Mouse (Mus musculus): ENCODE data around the gene Patl2.
"Not testable (repeated sequence)": the region's sequence is repeated elsewhere in the genome, so short reads cannot be mapped to it uniquely, and the experiment has no call there.

Patl2 gene

DNA sequence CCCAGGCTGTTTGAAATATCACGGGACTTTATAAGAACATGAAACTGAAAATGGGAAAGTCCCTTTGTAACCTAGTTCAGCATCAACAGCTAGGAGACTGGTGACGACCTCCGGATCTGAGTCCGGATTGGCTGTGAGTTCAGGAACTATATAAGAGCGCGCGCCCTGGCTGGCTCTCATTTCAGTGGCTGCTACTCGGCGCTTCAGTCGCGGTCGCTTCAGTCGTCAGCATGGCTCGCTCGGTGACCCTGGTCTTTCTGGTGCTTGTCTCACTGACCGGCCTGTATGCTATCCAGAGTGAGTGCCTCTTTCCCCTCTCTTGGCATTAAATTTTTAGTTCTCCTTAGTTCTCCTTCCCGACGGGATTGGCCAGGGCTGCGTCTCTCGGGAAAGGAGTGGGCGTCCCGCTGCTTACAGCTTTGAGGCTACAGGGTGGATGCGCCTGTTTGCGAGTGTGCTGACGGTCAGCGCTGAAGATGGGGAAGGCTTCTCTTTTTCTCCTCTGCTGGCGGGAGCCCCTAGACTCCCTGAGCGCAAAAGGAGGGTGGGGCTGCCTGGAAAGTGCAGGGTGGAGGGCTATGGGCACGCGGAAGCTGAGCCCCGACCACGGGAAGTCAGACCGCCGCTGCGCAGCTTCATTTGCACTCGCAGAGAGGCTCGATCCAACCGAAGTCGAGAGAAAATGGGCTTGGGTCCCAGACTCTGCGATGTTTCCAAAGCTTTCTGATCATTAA lies 38.3 kb downstream of the Patl2 start, which contains the start of gene B2m:
B2m (plus strand) TSS at position 179 of the 734 bp plus-strand sequence.
- peak; percentile 88 for DNase-seq (ENCODE audit: extremely low read depth, insufficient read length, low spot score)

- peak; percentile 32 for DNase-seq (ENCODE audit: extremely low read depth, insufficient read length, low spot score)
These were observed 39.3 kb downstream of the Patl2 start for GRCm38 (mm10) chr2:122146687-122147086.

DNA sequence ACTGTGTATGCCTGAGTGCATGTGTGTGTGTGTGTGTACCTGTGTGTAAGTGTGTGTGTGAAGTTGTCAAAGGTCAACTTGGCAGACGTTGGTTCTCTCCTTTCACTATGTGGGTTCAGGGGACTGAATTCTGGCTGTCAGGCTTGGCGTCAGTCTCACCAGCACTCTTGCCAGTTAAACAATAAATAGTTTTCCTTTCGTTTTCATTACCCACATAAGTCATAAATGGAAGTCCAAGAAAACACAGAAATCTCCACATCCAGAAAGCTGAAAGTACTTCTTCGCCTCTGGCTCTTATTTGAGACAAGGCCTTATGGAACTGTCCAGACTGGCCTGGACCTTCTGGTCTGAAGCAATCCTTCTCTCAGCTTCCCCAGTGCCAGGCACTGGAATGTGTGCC lies 40.2 kb downstream of the Patl2 start:
- peak; percentile 32 for DNase-seq (ENCODE audit: extremely low read depth, insufficient read length, low spot score)

DNA sequence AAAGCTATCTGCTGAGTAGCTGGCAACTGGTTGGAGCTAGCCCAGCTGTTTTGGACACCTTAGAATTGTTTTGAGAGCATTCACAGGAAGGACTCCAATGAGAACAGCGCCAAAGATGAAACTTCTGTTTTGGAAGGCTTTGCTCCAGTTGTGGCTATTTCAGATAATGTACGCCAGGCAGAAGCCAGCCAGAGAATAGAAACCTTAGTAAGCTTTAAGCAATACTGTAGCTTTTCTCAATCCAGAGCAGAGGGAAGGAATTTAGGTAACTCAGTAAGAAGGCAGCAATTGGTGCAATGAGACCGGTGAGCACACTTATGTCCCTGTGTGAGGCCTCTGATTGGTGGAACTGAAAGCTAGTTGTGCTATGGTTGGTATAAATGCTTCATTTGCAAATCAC lies 42.9 kb downstream of the Patl2 start:
- no peak for DNase-seq (ENCODE audit: extremely low read depth, insufficient read length, low spot score)

DNA sequence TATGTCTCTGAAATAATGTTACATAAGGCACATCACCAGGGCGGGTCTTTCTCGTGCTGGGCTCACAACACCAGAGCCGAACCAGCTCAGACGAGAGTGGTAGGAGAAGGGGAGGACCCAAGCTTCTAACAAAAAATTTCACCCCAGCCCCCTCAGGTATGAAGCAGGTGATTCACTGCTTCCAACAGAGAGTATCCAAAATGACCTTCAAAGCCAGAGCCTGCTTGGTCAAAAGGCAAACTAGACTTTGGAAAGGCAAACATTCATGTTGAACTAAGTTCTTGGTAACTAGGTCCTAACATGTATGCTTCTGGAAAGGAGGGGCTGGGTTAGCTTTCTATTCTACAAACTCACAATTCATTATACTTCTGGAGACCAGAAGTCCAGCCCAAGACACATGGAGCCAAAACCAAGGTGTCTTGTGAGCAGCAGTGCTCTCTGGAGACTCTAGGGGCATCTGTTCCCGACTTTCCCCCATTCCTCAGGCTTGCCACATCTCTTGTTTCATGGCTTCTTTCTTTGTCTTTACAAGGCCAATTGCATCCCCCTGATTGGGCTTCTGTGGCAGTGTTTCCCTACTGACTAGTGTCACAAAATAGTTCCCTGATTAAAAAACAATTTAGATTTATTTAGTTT lies 44.5 kb downstream of the Patl2 start:
- DNase-seq (ENCODE audit: extremely low read depth, insufficient read length, low spot score) = no peak

- no peak for DNase-seq (ENCODE audit: extremely low read depth, insufficient read length, low spot score)
These were observed 45.2 kb downstream of the Patl2 start for GRCm38 (mm10) chr2:122140815-122141214.

DNA sequence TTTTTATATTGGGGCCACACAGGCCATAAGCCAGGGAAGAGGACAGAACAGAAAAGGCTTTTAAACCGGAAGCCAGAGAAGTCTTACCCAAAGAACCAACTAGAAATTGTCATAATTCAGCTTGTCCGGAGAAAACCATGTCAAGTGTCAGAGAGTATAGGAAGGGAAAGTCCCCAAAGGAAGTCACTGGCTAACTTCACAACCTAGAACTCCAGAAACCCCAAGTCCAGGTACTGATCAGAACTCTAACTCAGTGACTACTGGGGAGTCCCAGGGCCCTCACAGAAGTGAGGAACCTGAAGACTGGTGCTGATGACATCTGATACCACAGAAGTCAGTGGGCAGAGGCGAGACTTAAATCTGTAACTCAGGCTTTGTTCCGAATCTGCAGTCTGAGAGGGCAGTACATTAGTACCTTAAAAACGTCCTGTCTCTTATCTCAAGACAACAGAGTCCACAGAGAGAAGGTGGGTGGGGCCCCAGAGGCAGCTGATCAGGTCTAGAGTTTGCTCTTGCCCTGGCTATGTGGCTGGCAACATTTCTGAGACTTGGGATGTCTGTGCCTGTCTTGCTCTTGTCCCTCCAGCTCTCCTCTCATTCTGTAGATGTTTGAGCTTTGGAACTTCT lies 48.0 kb downstream of the Patl2 start:
- DNase-seq (ENCODE audit: extremely low read depth, insufficient read length, low spot score) = no peak

DNA sequence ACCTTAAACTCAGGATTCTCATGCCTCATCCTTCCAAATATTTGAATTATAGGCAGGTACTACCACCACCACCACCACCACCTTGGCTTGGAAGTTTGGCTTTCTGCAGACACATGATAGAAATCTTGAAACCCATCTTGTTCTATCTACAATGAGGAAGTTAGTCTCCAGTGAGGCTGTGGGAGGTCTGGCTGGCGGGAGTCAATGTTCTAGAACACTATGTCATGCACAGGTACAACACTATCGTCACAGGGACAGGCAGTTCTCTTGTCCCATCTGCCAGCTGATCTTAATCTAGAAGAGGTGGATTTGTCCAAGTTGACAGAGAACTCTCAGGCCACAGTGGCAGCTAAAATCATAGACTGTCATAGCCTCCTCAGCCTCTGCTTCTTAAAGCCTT lies 53.4 kb downstream of the Patl2 start:
- no peak for DNase-seq (ENCODE audit: extremely low read depth, insufficient read length, low spot score)

GRCm38 (mm10) chr2:122132078-122132477 lies 53.9 kb downstream of the Patl2 start:
- DNase-seq (ENCODE audit: extremely low read depth, insufficient read length, low spot score) = no peak

- peak; percentile 30 for DNase-seq (ENCODE audit: extremely low read depth, insufficient read length, low spot score)
These were observed 58.4 kb downstream of the Patl2 start for GRCm38 (mm10) chr2:122127635-122128034.

- DNase-seq (ENCODE audit: extremely low read depth, insufficient read length, low spot score) = no peak
These were observed 59.1 kb downstream of the Patl2 start for GRCm38 (mm10) chr2:122126765-122127347.

GRCm38 (mm10) chr2:122125680-122126572 lies 60.1 kb downstream of the Patl2 start:
- no peak for DNase-seq (ENCODE audit: extremely low read depth, insufficient read length, low spot score)

- peak; percentile 95 for DNase-seq (ENCODE audit: extremely low read depth, insufficient read length, low spot score)
These were observed 67.7 kb downstream of the Patl2 start, which contains the start of gene Spg11 for GRCm38 (mm10) chr2:122117961-122118958. TSS of gene Spg11 (minus strand) at chr2:122118386.

DNA sequence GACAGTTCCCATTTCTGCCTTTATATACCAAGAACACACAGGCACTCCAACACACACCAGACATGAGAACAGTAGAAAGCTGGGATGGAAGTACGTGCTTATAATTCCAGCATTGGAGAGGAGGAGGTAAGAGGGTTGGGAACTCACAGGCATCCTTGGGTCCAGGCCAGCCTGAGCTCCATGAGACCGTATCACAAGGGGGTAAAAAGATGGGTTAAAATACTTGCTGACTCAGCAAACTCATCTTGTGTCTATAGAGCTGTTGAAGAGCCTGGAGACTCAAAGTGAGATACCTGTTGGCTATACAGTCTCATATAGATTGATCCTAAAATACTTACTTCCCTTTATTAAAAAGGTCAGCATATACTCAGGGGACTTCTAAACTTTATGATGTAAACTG lies 69.1 kb downstream of the Patl2 start:
- DNase-seq (ENCODE audit: extremely low read depth, insufficient read length, low spot score) = no peak

DNA sequence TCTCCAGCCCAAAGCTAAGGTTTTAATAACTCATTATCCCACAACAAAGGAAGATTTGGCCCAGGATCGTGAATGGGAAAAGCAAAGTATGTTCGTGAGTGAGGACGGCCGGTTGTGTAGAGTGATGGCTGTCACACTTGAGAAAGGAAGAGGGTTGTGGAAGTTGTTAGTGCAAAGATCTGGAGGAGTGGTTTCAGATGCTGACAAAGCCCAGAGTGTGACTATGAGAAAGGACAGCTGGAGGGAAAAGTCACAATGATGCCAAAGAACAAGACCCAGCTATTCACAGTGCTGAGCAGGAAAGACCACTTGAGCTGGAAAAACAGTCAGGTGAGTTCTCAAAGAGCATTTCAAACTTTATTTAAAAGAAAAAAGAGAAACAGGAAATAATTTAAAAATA lies 76.3 kb downstream of the Patl2 start:
- DNase-seq (ENCODE audit: extremely low read depth, insufficient read length, low spot score) = no peak

GRCm38 (mm10) chr2:122108101-122108500 lies 77.9 kb downstream of the Patl2 start:
- DNase-seq (ENCODE audit: extremely low read depth, insufficient read length, low spot score) = no peak

- DNase-seq (ENCODE audit: extremely low read depth, insufficient read length, low spot score) = no peak
These were observed 83.9 kb downstream of the Patl2 start for GRCm38 (mm10) chr2:122102070-122102469.

GRCm38 (mm10) chr2:122097686-122098085 lies 88.3 kb downstream of the Patl2 start:
- DNase-seq (ENCODE audit: extremely low read depth, insufficient read length, low spot score) = not testable (repeated sequence)

DNA sequence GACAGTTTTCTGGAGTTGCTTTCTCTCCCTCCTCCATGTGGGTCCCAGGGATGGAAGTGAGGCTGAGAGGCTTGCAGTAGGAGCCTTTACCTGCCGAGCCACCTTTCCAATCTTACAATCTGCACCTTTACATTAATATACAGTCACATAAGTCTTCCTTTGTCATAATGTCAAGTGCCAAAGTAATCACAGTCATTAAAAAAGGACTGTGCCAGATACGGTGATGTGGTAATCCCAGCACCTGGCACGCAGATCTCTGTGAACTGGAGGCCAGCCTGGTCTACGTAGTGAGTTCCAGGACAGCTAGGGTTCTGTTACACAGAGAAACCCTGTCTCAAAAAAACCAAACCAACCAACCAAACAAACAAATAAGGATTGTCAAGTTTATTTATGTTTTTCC lies 92.1 kb downstream of the Patl2 start:
- no peak for DNase-seq (ENCODE audit: extremely low read depth, insufficient read length, low spot score)

Measured in 3134 (cell line).